Mouse (Mus musculus): ENCODE measurements at regions not wholly inside any gene's neighbourhood (a gene's known extent, or its start where the extent isn't known, plus 50 kb on each side); places are given as distances from the start of the nearest gene placed in this dataset.

- Histone ChIP-seq H3K36me3 (ENCODE audit: insufficient read depth, low read length) (no peaks in the 10 kb centered on the region), H3K27me3 (ENCODE audit: insufficient read depth, low read length) (no peaks in the 10 kb centered on the region; the same call in 1 of the 2 replicates), H3K4me3 (replicated peaks; ENCODE audit: low read length) (no peak overlapping the region), H3K9me3 (ENCODE audit: low read length) (peaks cover 24% of the 10 kb centered on the region), H3K4me1 (replicated peaks; ENCODE audit: low read depth, low read length) (no peaks in the 10 kb centered on the region)
- TF ChIP-seq POU5F1 (IDR thresholded peaks at IDR 0.05; ENCODE audit: borderline replicate concordance, low read length) = no peak
- TF ChIP-seq CTCF (conservative IDR thresholded peaks at IDR 0.05; ENCODE audit: low read length) = no peak
- TF ChIP-seq NANOG (IDR thresholded peaks at IDR 0.05; ENCODE audit: borderline replicate concordance, low read length) = no peak
Measured at GRCm38 (mm10) chr8:116192096-116192495, 312.7 kb upstream of the Dynlrb2 start.

DNA sequence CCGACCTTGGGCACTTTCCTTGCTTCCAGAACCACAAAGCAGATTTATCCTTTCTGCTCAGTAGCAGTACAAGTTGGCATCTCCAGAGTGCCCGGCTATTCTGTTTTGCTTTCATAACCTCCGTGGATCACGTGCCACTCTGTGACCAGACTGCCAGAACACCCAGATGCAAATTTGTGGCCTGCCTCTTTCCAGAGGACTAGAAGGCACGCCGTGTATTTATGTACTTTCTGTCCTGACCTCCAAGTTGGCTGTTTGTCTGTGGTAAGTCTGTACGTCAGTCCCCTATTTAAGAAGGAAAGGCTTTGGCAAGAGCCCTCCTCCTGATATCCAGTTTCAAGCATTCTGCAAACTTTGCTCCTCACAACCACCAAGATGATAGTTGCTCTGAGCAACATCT is 319.6 kb upstream of the Dynlrb2 start:
- Histone ChIP-seq H3K4me1 (replicated peaks; ENCODE audit: low read depth, low read length) (no peaks in the 10 kb centered on the region), H3K9me3 (ENCODE audit: low read length) (no peaks in the 10 kb centered on the region), H3K4me3 (replicated peaks; ENCODE audit: low read length) (no peak overlapping the region), H3K27me3 (ENCODE audit: insufficient read depth, low read length) (peaks cover 4% of the 10 kb centered on the region; the same call in 1 of the 2 replicates), H3K36me3 (ENCODE audit: insufficient read depth, low read length) (no peaks in the 10 kb centered on the region)
- no peak for TF ChIP-seq CTCF (conservative IDR thresholded peaks at IDR 0.05; ENCODE audit: low read length)
- TF ChIP-seq POU5F1 (IDR thresholded peaks at IDR 0.05; ENCODE audit: borderline replicate concordance, low read length) = no peak
- TF ChIP-seq NANOG (IDR thresholded peaks at IDR 0.05; ENCODE audit: borderline replicate concordance, low read length) = no peak

- Histone ChIP-seq H3K4me3 (replicated peaks; ENCODE audit: low read length) (no peak overlapping the region), H3K36me3 (ENCODE audit: insufficient read depth, low read length) (no peaks in the 10 kb centered on the region), H3K9me3 (ENCODE audit: low read length) (no peaks in the 10 kb centered on the region), H3K27me3 (ENCODE audit: insufficient read depth, low read length) (peaks cover 4% of the 10 kb centered on the region; the same call in 1 of the 2 replicates), H3K4me1 (replicated peaks; ENCODE audit: low read depth, low read length) (no peaks in the 10 kb centered on the region)
- TF ChIP-seq POU5F1 (IDR thresholded peaks at IDR 0.05; ENCODE audit: borderline replicate concordance, low read length) (no peak), NANOG (IDR thresholded peaks at IDR 0.05; ENCODE audit: borderline replicate concordance, low read length) (no peak), CTCF (conservative IDR thresholded peaks at IDR 0.05; ENCODE audit: low read length) (no peak)
Measured at GRCm38 (mm10) chr8:116184241-116184640, 320.5 kb upstream of the Dynlrb2 start.

GRCm38 (mm10) chr8:116177946-116178345 is 326.8 kb upstream of the Dynlrb2 start:
- H3K9me3 ChIP-seq (ENCODE audit: low read length) = no peaks in the 10 kb centered on the region
- H3K27me3 ChIP-seq (ENCODE audit: insufficient read depth, low read length) = no peaks in the 10 kb centered on the region
- no peaks in the 10 kb centered on the region for H3K36me3 ChIP-seq (ENCODE audit: insufficient read depth, low read length)
- no peak overlapping the region for H3K4me3 ChIP-seq (replicated peaks; ENCODE audit: low read length)
- H3K4me1 ChIP-seq (replicated peaks; ENCODE audit: low read depth, low read length) = no peaks in the 10 kb centered on the region
- TF ChIP-seq CTCF (conservative IDR thresholded peaks at IDR 0.05; ENCODE audit: low read length) (no peak), NANOG (IDR thresholded peaks at IDR 0.05; ENCODE audit: borderline replicate concordance, low read length) (no peak), POU5F1 (IDR thresholded peaks at IDR 0.05; ENCODE audit: borderline replicate concordance, low read length) (no peak)

- Histone ChIP-seq H3K4me1 (replicated peaks; ENCODE audit: low read depth, low read length) (no peaks in the 10 kb centered on the region), H3K4me3 (replicated peaks; ENCODE audit: low read length) (no peak overlapping the region), H3K27me3 (ENCODE audit: insufficient read depth, low read length) (no peaks in the 10 kb centered on the region), H3K9me3 (ENCODE audit: low read length) (no peaks in the 10 kb centered on the region), H3K36me3 (ENCODE audit: insufficient read depth, low read length) (no peaks in the 10 kb centered on the region)
- no peak for TF ChIP-seq POU5F1 (IDR thresholded peaks at IDR 0.05; ENCODE audit: borderline replicate concordance, low read length)
- no peak for TF ChIP-seq CTCF (conservative IDR thresholded peaks at IDR 0.05; ENCODE audit: low read length)
- no peak for TF ChIP-seq NANOG (IDR thresholded peaks at IDR 0.05; ENCODE audit: borderline replicate concordance, low read length)
Measured at GRCm38 (mm10) chr8:116174891-116175290, 329.9 kb upstream of the Dynlrb2 start.

- TF ChIP-seq POU5F1 (IDR thresholded peaks at IDR 0.05; ENCODE audit: borderline replicate concordance, low read length) (no peak), NANOG (IDR thresholded peaks at IDR 0.05; ENCODE audit: borderline replicate concordance, low read length) (no peak), CTCF (conservative IDR thresholded peaks at IDR 0.05; ENCODE audit: low read length) (no peak)
- H3K9me3 ChIP-seq (ENCODE audit: low read length) = no peaks in the 10 kb centered on the region
- no peaks in the 10 kb centered on the region for H3K27me3 ChIP-seq (ENCODE audit: insufficient read depth, low read length)
- no peaks in the 10 kb centered on the region for H3K4me1 ChIP-seq (replicated peaks; ENCODE audit: low read depth, low read length)
- H3K36me3 ChIP-seq (ENCODE audit: insufficient read depth, low read length) = no peaks in the 10 kb centered on the region
- H3K4me3 ChIP-seq (replicated peaks; ENCODE audit: low read length) = no peak overlapping the region
Measured at GRCm38 (mm10) chr8:116173961-116174360, 330.8 kb upstream of the Dynlrb2 start.

- H3K4me3 ChIP-seq (replicated peaks; ENCODE audit: low read length) = no peak overlapping the region
- H3K36me3 ChIP-seq (ENCODE audit: insufficient read depth, low read length) = no peaks in the 10 kb centered on the region
- TF ChIP-seq POU5F1 (IDR thresholded peaks at IDR 0.05; ENCODE audit: borderline replicate concordance, low read length) (no peak), NANOG (IDR thresholded peaks at IDR 0.05; ENCODE audit: borderline replicate concordance, low read length) (no peak), CTCF (conservative IDR thresholded peaks at IDR 0.05; ENCODE audit: low read length) (no peak)
- no peaks in the 10 kb centered on the region for H3K27me3 ChIP-seq (ENCODE audit: insufficient read depth, low read length)
- no peaks in the 10 kb centered on the region for H3K9me3 ChIP-seq (ENCODE audit: low read length)
- no peaks in the 10 kb centered on the region for H3K4me1 ChIP-seq (replicated peaks; ENCODE audit: low read depth, low read length)
Measured at GRCm38 (mm10) chr8:116167874-116168273, 336.9 kb upstream of the Dynlrb2 start.

- Histone ChIP-seq H3K27me3 (ENCODE audit: insufficient read depth, low read length) (no peaks in the 10 kb centered on the region), H3K4me3 (replicated peaks; ENCODE audit: low read length) (no peak overlapping the region), H3K4me1 (replicated peaks; ENCODE audit: low read depth, low read length) (no peaks in the 10 kb centered on the region), H3K9me3 (ENCODE audit: low read length) (no peaks in the 10 kb centered on the region), H3K36me3 (ENCODE audit: insufficient read depth, low read length) (no peaks in the 10 kb centered on the region)
- no peak for TF ChIP-seq CTCF (conservative IDR thresholded peaks at IDR 0.05; ENCODE audit: low read length)
- TF ChIP-seq POU5F1 (IDR thresholded peaks at IDR 0.05; ENCODE audit: borderline replicate concordance, low read length) = no peak
Measured at GRCm38 (mm10) chr8:116164989-116165299, 339.8 kb upstream of the Dynlrb2 start.

DNA sequence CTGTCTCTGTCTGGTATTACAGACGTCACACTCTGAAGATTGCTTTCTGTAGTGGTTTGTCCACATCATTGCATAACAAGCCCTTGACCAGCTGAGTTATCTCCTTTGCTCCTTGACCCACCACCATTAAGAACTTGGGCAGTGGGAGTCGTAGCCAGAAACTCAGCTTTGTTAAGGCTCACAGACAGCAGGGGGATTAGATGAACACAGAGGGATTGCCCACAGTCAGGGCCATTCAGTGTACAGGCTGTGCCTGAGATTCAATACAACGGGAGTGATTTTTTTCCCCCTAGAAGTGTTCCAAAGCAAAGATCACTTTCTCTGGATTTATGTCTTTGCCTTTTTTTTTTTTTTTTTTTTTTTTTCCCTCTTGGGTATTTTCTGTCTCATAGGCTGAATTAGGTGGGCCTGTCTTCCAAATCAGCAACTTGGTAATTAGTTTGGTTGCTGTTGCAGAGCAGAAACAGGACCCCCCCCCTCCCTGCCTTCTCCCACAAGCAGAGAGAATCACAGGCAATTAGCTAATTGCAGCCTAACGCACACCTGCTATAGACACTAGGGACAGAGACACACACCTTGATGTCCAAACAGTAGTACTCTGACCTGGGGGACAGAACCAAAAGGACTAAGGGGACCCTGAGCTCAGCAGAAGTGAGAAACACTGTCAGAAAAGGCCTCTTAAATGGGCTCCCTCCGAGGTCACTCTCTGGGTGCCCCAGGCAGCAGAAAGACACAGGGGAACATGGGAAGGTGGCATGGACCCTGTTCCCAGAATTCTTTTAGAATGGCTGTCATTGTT is 340.4 kb upstream of the Dynlrb2 start:
- H3K9me3 ChIP-seq (ENCODE audit: low read length) = no peaks in the 10 kb centered on the region
- H3K36me3 ChIP-seq (ENCODE audit: insufficient read depth, low read length) = no peaks in the 10 kb centered on the region
- H3K27me3 ChIP-seq (ENCODE audit: insufficient read depth, low read length) = no peaks in the 10 kb centered on the region
- H3K4me3 ChIP-seq (replicated peaks; ENCODE audit: low read length) = no peak overlapping the region
- TF ChIP-seq NANOG (IDR thresholded peaks at IDR 0.05; ENCODE audit: borderline replicate concordance, low read length) (no peak), POU5F1 (IDR thresholded peaks at IDR 0.05; ENCODE audit: borderline replicate concordance, low read length) (no peak), CTCF (conservative IDR thresholded peaks at IDR 0.05; ENCODE audit: low read length) (no peak)
- no peaks in the 10 kb centered on the region for H3K4me1 ChIP-seq (replicated peaks; ENCODE audit: low read depth, low read length)

Data from E14TG2a.4 (cell line).